Mouse (Mus musculus) midbrain, embryonic 15.5 days (tissue): ENCODE results near the gene Arhgef10l. TPM values are rescaled to one million over a fixed set of nuclear protein-coding genes. Genes with fewer than 3 reads are reported as not detected.

Experiments used
- ATAC-seq: fragments of 200-750 bp; cut with Nextera tagmentation; replicated peaks from 2 replicates; pipeline ENCODE4 v1.8.0; 2017; ENCODE audit warnings: moderate TSS enrichment
- H3K27ac ChIP-seq: fragments of 300-500 bp; sonication (generic); 2 replicates; pipeline ENCODE4 v1.5.1; 2015; ENCODE audit warnings: mild to moderate bottlenecking, inconsistent platforms
- H3K27me3 ChIP-seq: fragments of 300-500 bp; sonication (generic); replicated peaks from 2 replicates; pipeline ENCODE4 v1.6.1; 2015; ENCODE audit warnings: inconsistent platforms
- H3K36me3 ChIP-seq: fragments of 300-500 bp; sonication (generic); replicated peaks from 2 replicates; pipeline ENCODE4 v1.6.1; 2015; ENCODE audit warnings: inconsistent platforms
- H3K4me1 ChIP-seq: fragments of 300-500 bp; sonication (generic); 2 replicates; pipeline ENCODE4 v1.6.1; 2015; ENCODE audit warnings: inconsistent platforms
- H3K4me2 ChIP-seq: fragments of 300-500 bp; sonication (generic); 2 replicates; pipeline ENCODE4 v1.6.1; 2015; ENCODE audit warnings: inconsistent platforms, mild to moderate bottlenecking, moderate library complexity
- H3K4me3 ChIP-seq: fragments of 300-500 bp; sonication (generic); 2 replicates; pipeline ENCODE4 v1.5.1; 2015; ENCODE audit warnings: mild to moderate bottlenecking, inconsistent platforms
- H3K9ac ChIP-seq: fragments of 300-500 bp; sonication (generic); 2 replicates; pipeline ENCODE4 v1.6.1; 2015; ENCODE audit warnings: mild to moderate bottlenecking, inconsistent platforms
- H3K9me3 ChIP-seq: fragments of 300-500 bp; sonication (generic); 2 replicates; pipeline ENCODE4 v1.6.1; 2016; ENCODE audit warnings: inconsistent platforms
- WGBS: fragments of 180-500 bp; shearing (Covaris S2); methylation state at CpG from one replicate; pipeline ENCODE4 v1.1.7; 2015; ENCODE audit warnings: mixed read lengths; 5-methylcytosine and 5-hydroxymethylcytosine counted together
- polyA plus RNA-seq: library from polyadenylated mRNA; unstranded; fragments of >200 nt; fragmentation: Nextera tagmentation; extraction: Ambion mirVana; gene quantifications from 2 replicates; pipeline ENCODE4 v1.2.1, GENCODE M21; 2015

Arhgef10l gene
- polyA plus RNA-seq: 30.7 and 31.5 TPM in 2 replicates

- H3K27ac ChIP-seq: no peak within 1 kb of the TSS
- no peaks in the 10 kb centered on the region for H3K27me3 ChIP-seq
- H3K36me3 ChIP-seq: no peaks in the 10 kb centered on the region
- no peak within 1 kb of the TSS for H3K4me2 ChIP-seq
- H3K4me1 ChIP-seq: peaks cover 5% of the 10 kb centered on the region
- WGBS: 82% methylated on average over 11 of the region's 11 CpGs
- no peak for ATAC-seq
- H3K9me3 ChIP-seq: no peaks in the 10 kb centered on the region
- H3K4me3 ChIP-seq: no peak within 1 kb of the TSS
- no peak within 1 kb of the TSS for H3K9ac ChIP-seq
Observed at GRCm38 (mm10) chr4:140665760-140666159, at the start of gene Arhgef10l. TSS of gene Arhgef10l (minus strand) at chr4:140666012.

- no peak for ATAC-seq
- H3K4me1 ChIP-seq: peaks cover 20% of the 10 kb centered on the region
- H3K9me3 ChIP-seq: no peaks in the 10 kb centered on the region
- peak overlapping the region; percentile 58 for H3K27ac ChIP-seq
- H3K9ac ChIP-seq: no peak overlapping the region
- H3K4me3 ChIP-seq: no peak overlapping the region
- H3K27me3 ChIP-seq: no peaks in the 10 kb centered on the region
- 82% methylated on average over 5 of the region's 5 CpGs for WGBS
- no peak overlapping the region for H3K4me2 ChIP-seq
- H3K36me3 ChIP-seq: peaks cover 65% of the 10 kb centered on the region
Observed at GRCm38 (mm10) chr4:140714586-140714985, 48.8 kb upstream of the Arhgef10l start.

DNA sequence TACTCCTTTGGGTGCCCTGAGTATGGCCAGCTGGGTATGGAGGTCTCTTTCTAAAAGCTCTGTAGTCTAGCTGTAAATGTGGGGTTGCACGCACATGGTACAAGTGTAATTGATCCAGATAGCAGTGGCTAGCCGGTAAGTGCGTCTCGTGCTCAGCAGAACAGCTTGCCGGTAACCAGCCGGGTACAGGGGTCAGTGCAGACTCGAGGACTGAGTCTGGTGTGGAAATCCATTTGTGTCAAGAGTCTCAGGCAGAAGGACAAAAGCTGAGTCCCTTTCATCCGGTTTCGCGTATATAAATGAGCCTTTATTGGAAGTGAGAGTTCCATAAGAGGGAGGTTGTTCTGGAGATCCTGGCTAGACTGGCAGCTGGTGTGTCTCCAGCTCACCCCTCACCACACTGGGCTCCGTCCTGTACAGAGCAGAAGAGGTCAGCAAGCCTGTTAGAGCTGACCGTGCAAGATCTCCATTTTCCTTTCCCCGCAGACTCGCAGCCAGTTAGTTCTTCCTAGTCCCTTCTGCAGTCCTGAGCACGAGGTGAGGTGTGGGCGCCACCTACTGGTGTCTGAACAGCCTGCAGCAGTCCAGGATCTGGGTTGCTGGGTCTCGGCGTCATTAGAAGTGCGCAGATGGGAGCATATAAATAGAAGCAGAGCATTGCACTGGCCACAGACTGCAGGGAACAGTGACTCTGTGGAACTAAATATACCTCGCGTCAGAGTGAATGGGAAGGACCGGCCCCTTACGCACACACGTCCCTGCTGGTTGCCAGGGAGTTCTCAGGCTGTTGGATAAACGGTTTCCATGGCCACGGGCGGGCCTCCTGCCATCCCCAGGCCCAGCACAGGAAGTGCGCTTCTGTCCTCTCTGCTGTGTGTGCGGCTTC lies 47.9 kb upstream of the Arhgef10l start:
- no peaks in the 10 kb centered on the region for H3K27me3 ChIP-seq
- no peak overlapping the region for H3K4me2 ChIP-seq
- H3K4me1 ChIP-seq: peaks cover 20% of the 10 kb centered on the region
- H3K36me3 ChIP-seq: peaks cover 66% of the 10 kb centered on the region
- peak overlapping the region; percentile 58 for H3K27ac ChIP-seq
- WGBS: 23% methylated on average over 29 of the region's 29 CpGs
- H3K4me3 ChIP-seq: no peak overlapping the region
- peak; percentile 84 for ATAC-seq
- no peak overlapping the region for H3K9ac ChIP-seq
- H3K9me3 ChIP-seq: no peaks in the 10 kb centered on the region

DNA sequence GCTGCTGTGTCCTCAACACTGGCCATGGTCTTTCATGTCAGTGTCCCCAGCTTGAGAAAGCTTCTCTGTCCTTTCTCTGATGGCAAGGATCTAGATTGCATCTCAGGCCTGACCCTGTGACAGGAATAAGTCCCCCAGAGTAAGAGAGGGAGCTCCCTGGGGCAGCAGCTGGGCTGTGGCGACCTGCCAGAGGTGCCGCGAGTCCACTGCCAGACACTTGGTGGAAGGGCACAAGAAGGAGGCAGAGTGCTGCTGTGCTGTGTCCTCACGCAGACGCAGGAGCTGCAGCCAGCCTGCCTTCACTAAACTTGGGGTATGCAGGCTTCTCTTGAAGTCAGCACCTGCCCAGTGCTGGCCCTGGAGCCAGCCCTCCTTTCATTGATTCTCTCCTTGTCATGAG lies 45.5 kb upstream of the Arhgef10l start:
- Histone ChIP-seq H3K27me3 (no peaks in the 10 kb centered on the region), H3K9me3 (no peaks in the 10 kb centered on the region), H3K36me3 (peaks cover 49% of the 10 kb centered on the region), H3K4me2 (no peak overlapping the region), H3K4me3 (no peak overlapping the region), H3K4me1 (peaks cover 20% of the 10 kb centered on the region), H3K9ac (no peak overlapping the region), H3K27ac (no peak overlapping the region)
- no peak for ATAC-seq
- WGBS: 76% methylated on average over 5 of the region's 5 CpGs

GRCm38 (mm10) chr4:140710781-140711180 lies 45.0 kb upstream of the Arhgef10l start:
- H3K4me1 ChIP-seq: peaks cover 22% of the 10 kb centered on the region
- 73% methylated on average over 10 of the region's 10 CpGs for WGBS
- no peak overlapping the region for H3K4me2 ChIP-seq
- H3K27me3 ChIP-seq: no peaks in the 10 kb centered on the region
- no peak overlapping the region for H3K9ac ChIP-seq
- H3K36me3 ChIP-seq: peaks cover 43% of the 10 kb centered on the region
- no peak overlapping the region for H3K4me3 ChIP-seq
- no peaks in the 10 kb centered on the region for H3K9me3 ChIP-seq
- ATAC-seq: no peak
- H3K27ac ChIP-seq: no peak overlapping the region

DNA sequence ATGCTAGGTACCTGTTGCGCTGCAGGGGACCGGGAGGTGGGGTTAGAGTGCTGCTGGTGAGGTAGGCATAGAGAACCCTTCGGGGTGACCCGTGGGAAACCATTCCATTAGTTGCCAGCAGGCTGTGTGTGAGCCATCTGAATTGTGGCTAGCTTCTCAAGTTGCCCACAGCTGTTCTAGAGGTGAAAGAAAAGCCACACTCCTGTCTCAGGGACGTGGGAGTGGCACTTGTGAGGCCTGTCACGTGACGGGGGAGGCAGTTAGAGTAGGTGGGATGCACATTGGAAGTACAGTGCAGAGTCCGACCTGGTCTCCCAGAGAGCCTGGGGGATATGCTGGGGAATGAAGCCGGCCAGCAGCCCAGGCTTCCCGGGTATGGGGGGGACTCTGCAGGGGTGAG lies 43.8 kb upstream of the Arhgef10l start:
- H3K4me1 ChIP-seq: peaks cover 32% of the 10 kb centered on the region
- no peak for ATAC-seq
- no peak overlapping the region for H3K9ac ChIP-seq

GRCm38 (mm10) chr4:140709111-140709510 lies 43.3 kb upstream of the Arhgef10l start:
- H3K4me1 ChIP-seq: peaks cover 32% of the 10 kb centered on the region
- H3K9ac ChIP-seq: no peak overlapping the region
- H3K9me3 ChIP-seq: no peaks in the 10 kb centered on the region
- 69% methylated on average over 7 of the region's 7 CpGs for WGBS
- H3K4me2 ChIP-seq: no peak overlapping the region
- ATAC-seq: no peak
- peaks cover 39% of the 10 kb centered on the region for H3K36me3 ChIP-seq
- no peaks in the 10 kb centered on the region for H3K27me3 ChIP-seq
- H3K27ac ChIP-seq: no peak overlapping the region
- H3K4me3 ChIP-seq: no peak overlapping the region

More for the DNA sequence above, 43.8 kb upstream of the Arhgef10l start:
- 89% methylated on average over 10 of the region's 10 CpGs for WGBS
- H3K4me3 ChIP-seq: no peak overlapping the region
- no peaks in the 10 kb centered on the region for H3K9me3 ChIP-seq
- H3K36me3 ChIP-seq: peaks cover 39% of the 10 kb centered on the region
- no peaks in the 10 kb centered on the region for H3K27me3 ChIP-seq
- no peak overlapping the region for H3K4me2 ChIP-seq
- no peak overlapping the region for H3K27ac ChIP-seq

DNA sequence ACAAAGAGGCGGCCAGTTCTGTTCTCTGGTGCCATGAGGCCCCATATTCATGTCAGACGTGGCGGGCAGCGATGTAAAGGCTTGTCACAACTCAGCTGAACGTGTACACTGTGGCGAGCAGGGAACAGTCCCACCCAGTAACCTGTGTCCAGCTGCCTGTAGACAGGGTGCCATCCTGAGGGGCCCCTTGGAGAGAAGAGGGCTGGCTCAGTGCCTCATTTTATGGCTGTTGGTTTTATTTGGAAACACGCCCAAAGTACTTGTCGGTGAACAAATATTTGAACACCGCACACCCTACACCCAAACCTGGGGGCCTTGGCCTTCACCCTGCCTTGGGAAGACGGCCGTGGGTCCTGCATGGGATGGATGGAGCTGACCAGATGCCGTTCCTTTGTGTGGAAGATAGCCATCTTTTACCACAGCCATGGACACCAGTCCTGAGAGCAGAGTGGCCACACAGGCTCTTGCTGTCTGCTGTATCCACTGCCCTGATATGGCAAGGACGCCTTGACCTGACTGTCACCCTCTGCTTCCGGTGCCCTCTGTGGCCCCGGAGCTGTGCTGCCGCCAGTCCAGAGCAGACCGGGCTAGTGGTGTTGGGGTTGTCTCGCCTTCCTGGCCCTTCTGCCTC lies 42.6 kb upstream of the Arhgef10l start:
- Histone ChIP-seq H3K36me3 (peaks cover 39% of the 10 kb centered on the region), H3K27ac (no peak overlapping the region), H3K9me3 (no peaks in the 10 kb centered on the region), H3K4me2 (no peak overlapping the region), H3K27me3 (no peaks in the 10 kb centered on the region), H3K4me3 (no peak overlapping the region), H3K9ac (no peak overlapping the region), H3K4me1 (peaks cover 33% of the 10 kb centered on the region)
- 85% methylated on average over 18 of the region's 18 CpGs for WGBS
- no peak for ATAC-seq

- H3K4me3 ChIP-seq: no peak overlapping the region
- H3K4me1 ChIP-seq: peaks cover 32% of the 10 kb centered on the region
- no peak for ATAC-seq
- H3K4me2 ChIP-seq: no peak overlapping the region
- H3K9ac ChIP-seq: no peak overlapping the region
- H3K27ac ChIP-seq: no peak overlapping the region
- H3K36me3 ChIP-seq: peaks cover 31% of the 10 kb centered on the region
- H3K9me3 ChIP-seq: no peaks in the 10 kb centered on the region
- WGBS: 84% methylated on average over 4 of the region's 4 CpGs
- H3K27me3 ChIP-seq: no peaks in the 10 kb centered on the region
Observed at GRCm38 (mm10) chr4:140707615-140708014, 41.8 kb upstream of the Arhgef10l start.

DNA sequence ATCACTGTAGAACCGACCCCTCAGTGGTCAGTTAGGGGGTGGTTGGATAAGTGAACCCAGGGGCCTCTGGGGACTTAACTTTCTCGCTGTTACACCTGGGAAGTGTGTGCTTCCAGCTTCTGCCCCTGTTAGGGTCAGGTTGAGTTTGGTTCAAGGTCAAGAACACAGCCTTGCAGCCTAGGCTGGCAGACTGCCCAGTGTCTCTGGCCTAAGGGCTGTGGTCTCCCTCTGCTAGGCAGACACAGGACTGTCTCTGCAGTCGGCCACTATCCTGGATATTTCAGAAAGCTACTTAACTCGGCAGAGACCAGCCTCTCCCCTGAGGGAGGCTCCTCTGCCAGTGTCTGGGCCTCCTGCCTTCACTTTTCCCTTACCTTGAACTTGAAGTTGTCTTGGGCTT lies 38.4 kb upstream of the Arhgef10l start:
- Histone ChIP-seq H3K27me3 (peaks cover 11% of the 10 kb centered on the region), H3K4me1 (peaks cover 50% of the 10 kb centered on the region), H3K4me2 (peak overlapping the region; percentile 87), H3K4me3 (peak overlapping the region; percentile 95; the same call in 1 of the 2 replicates), H3K9ac (peak overlapping the region; percentile 88; the same call in 1 of the 2 replicates), H3K36me3 (peaks cover 7% of the 10 kb centered on the region), H3K9me3 (no peaks in the 10 kb centered on the region), H3K27ac (peak overlapping the region; percentile 94; the same call in 1 of the 2 replicates)
- no peak for ATAC-seq
- 20% methylated on average over 4 of the region's 4 CpGs for WGBS

DNA sequence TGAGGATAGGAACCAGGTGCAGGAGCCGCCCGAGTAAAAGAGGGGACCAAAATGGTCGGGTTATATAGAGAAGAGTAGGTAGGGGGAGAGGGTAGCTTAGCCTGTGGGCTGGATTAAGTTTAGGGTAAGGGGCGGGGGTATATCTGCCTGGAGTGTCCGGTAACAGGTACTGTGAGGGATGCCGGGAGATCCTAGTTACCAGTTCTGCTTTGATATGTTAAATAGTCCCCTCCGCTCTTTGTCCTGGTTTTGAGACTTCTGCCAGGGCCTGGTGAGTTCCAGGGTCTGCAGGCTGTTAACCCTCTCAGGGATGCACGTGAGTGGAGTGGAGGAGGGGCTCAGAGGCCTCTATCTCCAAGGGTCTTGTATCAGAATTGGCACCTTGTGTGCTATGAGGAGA lies 37.8 kb upstream of the Arhgef10l start:
- H3K27ac ChIP-seq: peak overlapping the region; percentile 94
- H3K9ac ChIP-seq: peak overlapping the region; percentile 88; the same call in 1 of the 2 replicates
- H3K36me3 ChIP-seq: peaks cover 1% of the 10 kb centered on the region; the same call in 1 of the 2 replicates
- H3K4me2 ChIP-seq: peak overlapping the region; percentile 87
- peaks cover 51% of the 10 kb centered on the region for H3K4me1 ChIP-seq
- peaks cover 16% of the 10 kb centered on the region for H3K27me3 ChIP-seq
- WGBS: 7% methylated on average over 8 of the region's 8 CpGs
- no peaks in the 10 kb centered on the region for H3K9me3 ChIP-seq
- ATAC-seq: no peak
- H3K4me3 ChIP-seq: peak overlapping the region; percentile 95

DNA sequence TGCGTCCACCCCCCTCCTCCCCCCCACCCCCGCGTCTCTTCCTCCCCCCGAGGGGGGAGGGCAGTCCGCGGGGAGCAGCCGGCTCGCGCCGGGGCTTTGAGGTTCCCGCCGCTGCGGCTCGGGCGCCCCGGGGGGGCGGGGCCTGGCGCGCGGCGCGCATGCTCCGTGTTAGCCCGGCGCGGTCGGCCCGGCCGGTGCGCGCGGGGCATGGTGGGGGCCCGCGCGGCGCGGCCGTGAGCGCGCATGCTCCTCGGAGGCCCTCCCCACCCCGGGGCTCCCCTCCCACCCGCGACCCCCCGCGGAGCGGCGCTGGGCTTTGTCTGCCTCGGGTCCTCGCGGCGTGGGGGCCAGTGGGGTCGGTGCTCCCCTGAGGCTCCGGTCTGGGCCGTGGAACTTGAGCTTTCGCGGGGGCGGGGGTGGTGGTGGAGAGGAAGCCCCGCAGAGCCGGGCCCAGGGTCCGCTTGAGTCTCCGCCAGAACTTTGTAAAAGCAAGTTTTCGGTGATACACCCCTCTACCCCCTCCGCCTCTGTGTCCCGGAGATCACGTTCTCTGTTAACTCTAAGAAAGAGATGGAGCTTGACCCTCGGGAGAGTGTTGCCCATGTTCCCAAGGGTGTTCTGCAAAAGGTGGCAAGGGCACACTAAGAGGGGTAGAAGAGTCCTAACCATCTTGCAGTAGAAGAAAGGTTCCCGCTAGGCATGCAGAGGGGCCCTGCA lies 37.0 kb upstream of the Arhgef10l start:
- peak; percentile 76 for ATAC-seq
- no peaks in the 10 kb centered on the region for H3K36me3 ChIP-seq

More for the DNA sequence above, 37.0 kb upstream of the Arhgef10l start:
- Histone ChIP-seq H3K4me3 (peak overlapping the region; percentile 95), H3K9me3 (no peaks in the 10 kb centered on the region), H3K27ac (peak overlapping the region; percentile 94), H3K27me3 (peaks cover 25% of the 10 kb centered on the region), H3K9ac (peak overlapping the region; percentile 88), H3K4me2 (peak overlapping the region; percentile 87), H3K4me1 (peaks cover 51% of the 10 kb centered on the region)
- 0% methylated on average over 48 of the region's 68 CpGs for WGBS
